Mouse (Mus musculus) ES-Bruce4 (cell line): ENCODE results near the gene Fxr2. TPM values are rescaled to one million over a fixed set of nuclear protein-coding genes. Genes with fewer than 3 reads are reported as not detected.
A peak's percentile ranks its signal among the peaks of the same experiment; 100 is the strongest.

Experiments used
- H3K27ac ChIP-seq: 2 replicates; pipeline ENCODE4 v1.5.1; 2012; ENCODE audit warnings: low read length, inconsistent platforms; ENCODE audit not compliant: insufficient read depth
- H3K27me3 ChIP-seq: 2 replicates; pipeline ENCODE4 v1.6.1; 2012; ENCODE audit warnings: mild to moderate bottlenecking, low read length, inconsistent platforms; ENCODE audit not compliant: control insufficient read depth, poor library complexity, insufficient read depth, severe bottlenecking
- H3K36me3 ChIP-seq: 2 replicates; pipeline ENCODE4 v1.6.1; 2012; ENCODE audit warnings: inconsistent platforms, mild to moderate bottlenecking, low read length, moderate library complexity; ENCODE audit not compliant: control insufficient read depth, poor library complexity, insufficient read depth, severe bottlenecking
- H3K4me1 ChIP-seq: one replicate; pipeline ENCODE4 v1.8.1; 2011; ENCODE audit warnings: low read length; ENCODE audit not compliant: control insufficient read depth, insufficient read depth
- H3K4me3 ChIP-seq: 2 replicates; pipeline ENCODE4 v1.5.1; 2011; ENCODE audit warnings: low read depth, mild to moderate bottlenecking, low read length
- H3K9ac ChIP-seq: 2 replicates; pipeline ENCODE4 v1.6.1; 2012; ENCODE audit warnings: low read depth, mild to moderate bottlenecking, inconsistent platforms; ENCODE audit not compliant: poor library complexity, severe bottlenecking
- H3K9me3 ChIP-seq: replicated peaks from 2 replicates; pipeline ENCODE4 v1.6.1; 2012; ENCODE audit warnings: mild to moderate bottlenecking, low read length, inconsistent platforms; ENCODE audit not compliant: control insufficient read depth, poor library complexity, insufficient read depth, severe bottlenecking
- CTCF ChIP-seq: IDR thresholded peaks from one replicate; pipeline ENCODE4 v1.8.1; 2011; ENCODE audit warnings: low read depth, low read length
- EP300 ChIP-seq: IDR thresholded peaks from 2 replicates; pipeline ENCODE4 v1.6.1; 2011; ENCODE audit warnings: low read depth, low read length; ENCODE audit not compliant: insufficient read depth
- POLR2A ChIP-seq: IDR thresholded peaks from one replicate; pipeline ENCODE4 v1.8.1; 2011; ENCODE audit warnings: low read length; ENCODE audit not compliant: insufficient read depth
- polyA plus RNA-seq: library from polyadenylated mRNA; stranded (reverse); fragments of >200 nt; gene quantifications from 2 replicates; pipeline ENCODE4 v1.2.4, GENCODE M21; 2011; ENCODE audit warnings: low read depth; ENCODE audit not compliant: missing spikeins, insufficient read depth, insufficient read length

Fxr2 gene
- 170 and 173 TPM in 2 replicates for polyA plus RNA-seq

- peak; percentile 72 for TF ChIP-seq CTCF
- TF ChIP-seq EP300 = 0 out of 2 replicates have a peak, but pooled peaks have one; percentile 27
- peak; percentile 23 for TF ChIP-seq POLR2A
- H3K36me3 ChIP-seq = peaks cover 26% of the 10 kb centered on the region
- H3K9ac ChIP-seq = peak within 1 kb of the TSS; percentile 96
- H3K9me3 ChIP-seq = no peaks in the 10 kb centered on the region
- no peaks in the 10 kb centered on the region for H3K4me1 ChIP-seq
- H3K4me3 ChIP-seq = peak within 1 kb of the TSS; percentile 89
- H3K27me3 ChIP-seq = no peaks in the 10 kb centered on the region
- H3K27ac ChIP-seq = peak within 1 kb of the TSS; percentile 88
These were observed at the start of gene Fxr2 for GRCm38 (mm10) chr11:69632284-69633089. Gene Fxr2 (plus strand): TSS chr11:69632990.

- peak overlapping the region; percentile 15 for H3K27ac ChIP-seq
- peaks cover 2% of the 10 kb centered on the region for H3K4me1 ChIP-seq
- no peaks in the 10 kb centered on the region for H3K9me3 ChIP-seq
- peaks cover 27% of the 10 kb centered on the region for H3K36me3 ChIP-seq
- H3K4me3 ChIP-seq = peak overlapping the region; percentile 13; the same call in 1 of the 2 replicates
- no peak for TF ChIP-seq POLR2A
- no peak for TF ChIP-seq CTCF
- TF ChIP-seq EP300 = no peak
- no peaks in the 10 kb centered on the region for H3K27me3 ChIP-seq
- H3K9ac ChIP-seq = peak overlapping the region; percentile 46
These were observed 48.8 kb upstream of the Fxr2 start for GRCm38 (mm10) chr11:69584008-69584407.

- H3K27me3 ChIP-seq = no peaks in the 10 kb centered on the region
- peak overlapping the region; percentile 46; the same call in 1 of the 2 replicates for H3K9ac ChIP-seq
- H3K27ac ChIP-seq = 0 out of 2 replicates have a peak overlapping the region, but pooled peaks have one; percentile 15
- H3K4me3 ChIP-seq = no peak overlapping the region
- peaks cover 37% of the 10 kb centered on the region for H3K36me3 ChIP-seq
- H3K9me3 ChIP-seq = no peaks in the 10 kb centered on the region
- peaks cover 2% of the 10 kb centered on the region for H3K4me1 ChIP-seq
- no peak for TF ChIP-seq POLR2A
- no peak for TF ChIP-seq EP300
- no peak for TF ChIP-seq CTCF
These were observed 47.9 kb upstream of the Fxr2 start for GRCm38 (mm10) chr11:69584937-69585336.

GRCm38 (mm10) chr11:69585718-69586325 lies 47.0 kb upstream of the Fxr2 start:
- TF ChIP-seq EP300 (no peak), POLR2A (no peak), CTCF (no peak)
- H3K4me3 ChIP-seq = no peak overlapping the region
- no peaks in the 10 kb centered on the region for H3K27me3 ChIP-seq
- H3K36me3 ChIP-seq = peaks cover 45% of the 10 kb centered on the region
- H3K9ac ChIP-seq = no peak overlapping the region
- H3K9me3 ChIP-seq = no peaks in the 10 kb centered on the region
- peak overlapping the region; percentile 14; the same call in 1 of the 2 replicates for H3K27ac ChIP-seq
- H3K4me1 ChIP-seq = peaks cover 2% of the 10 kb centered on the region

- Histone ChIP-seq H3K4me1 (peaks cover 2% of the 10 kb centered on the region), H3K27ac (no peak overlapping the region), H3K27me3 (no peaks in the 10 kb centered on the region), H3K9ac (no peak overlapping the region), H3K9me3 (no peaks in the 10 kb centered on the region), H3K4me3 (no peak overlapping the region), H3K36me3 (peaks cover 54% of the 10 kb centered on the region)
- TF ChIP-seq POLR2A (no peak), CTCF (no peak), EP300 (no peak)
These were observed 43.5 kb upstream of the Fxr2 start for GRCm38 (mm10) chr11:69589207-69589834.
